Mouse (Mus musculus): Measurements from ENCODE around the gene Tor1b. TPM values are rescaled to one million over a fixed set of nuclear protein-coding genes. Genes with fewer than 3 reads are reported as not detected.

Gene Tor1b
- polyA plus RNA-seq, 1 experiment from 2014 or later: 20.1 TPM

DNA sequence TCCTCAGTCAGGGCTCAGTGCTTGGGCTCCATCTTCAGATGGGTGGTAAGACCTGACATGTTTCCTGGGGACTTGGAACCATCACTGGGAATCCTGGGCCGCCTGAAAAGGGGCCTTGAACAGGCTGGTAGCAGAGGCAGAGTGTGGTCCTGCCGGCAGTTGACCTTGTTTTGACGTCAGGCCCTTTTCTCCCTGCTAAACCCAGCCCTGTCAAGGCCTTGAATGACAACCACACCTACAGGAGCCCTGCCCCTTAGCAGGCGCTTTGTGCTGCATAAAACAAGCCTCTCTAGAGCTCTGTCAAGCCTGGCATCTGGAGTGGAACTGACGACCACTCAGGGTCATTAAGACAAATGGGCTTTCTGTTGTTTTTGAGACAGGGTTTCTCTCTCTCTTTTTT is 7.1 kb downstream of the Tor1b start:
- no peaks in the 10 kb centered on the region for H3K9me3 ChIP-seq (ENCODE audit: control insufficient read depth, low read length)
- no peak overlapping the region for H3K27ac ChIP-seq (replicated peaks)
- no peak overlapping the region for H3K9ac ChIP-seq (ENCODE audit: low read length)
- no peak overlapping the region for H3K4me2 ChIP-seq (replicated peaks; ENCODE audit: low read depth)
- ATAC-seq (ENCODE audit: low FRiP score, low TSS enrichment): no peak
- TF ChIP-seq CTCF (IDR thresholded peaks at IDR 0.05; ENCODE audit: low read depth) (no peak), EP300 (optimal IDR thresholded peaks at IDR 0.05) (no peak)
- H3K4me1 ChIP-seq (replicated peaks; ENCODE audit: control insufficient read depth, insufficient read depth): no peaks in the 10 kb centered on the region
- WGBS: 43% methylated on average over 5 of the region's 5 CpGs
- no peak overlapping the region for H3K4me3 ChIP-seq (ENCODE audit: low read depth, low read length)
- no peaks in the 10 kb centered on the region for H3K27me3 ChIP-seq (ENCODE audit: control insufficient read depth, insufficient read depth, low read length)
- DNase-seq (ENCODE audit: low spot score): no peak
- H3K36me3 ChIP-seq (ENCODE audit: control insufficient read depth, insufficient read depth, low read length): peaks cover 48% of the 10 kb centered on the region

GRCm38 (mm10) chr2:30962570-30963254 is 10.0 kb downstream of the Tor1b start:
- ATAC-seq (ENCODE audit: low FRiP score, low TSS enrichment) (no peak), DNase-seq (ENCODE audit: low spot score) (no peak)
- Histone ChIP-seq H3K4me1 (replicated peaks; ENCODE audit: control insufficient read depth, insufficient read depth) (0 out of 2 replicates have a peak, but pooled peaks cover 9% of the 10 kb centered on the region), H3K4me2 (replicated peaks; ENCODE audit: low read depth) (no peak overlapping the region), H3K9me3 (ENCODE audit: control insufficient read depth, low read length) (no peaks in the 10 kb centered on the region), H3K27ac (replicated peaks) (no peak overlapping the region), H3K27me3 (ENCODE audit: control insufficient read depth, insufficient read depth, low read length) (no peaks in the 10 kb centered on the region), H3K36me3 (ENCODE audit: control insufficient read depth, insufficient read depth, low read length) (peaks cover 38% of the 10 kb centered on the region), H3K9ac (ENCODE audit: low read length) (no peak overlapping the region), H3K4me3 (ENCODE audit: low read depth, low read length) (no peak overlapping the region)
- TF ChIP-seq EP300 (optimal IDR thresholded peaks at IDR 0.05) (no peak), CTCF (IDR thresholded peaks at IDR 0.05; ENCODE audit: low read depth) (no peak)
- WGBS: 80% methylated on average over 11 of the region's 11 CpGs

GRCm38 (mm10) chr2:30965627-30966026 is 12.9 kb downstream of the Tor1b start:
- Histone ChIP-seq H3K4me3 (ENCODE audit: low read depth, low read length) (no peak overlapping the region), H3K4me1 (replicated peaks; ENCODE audit: control insufficient read depth, insufficient read depth) (0 out of 2 replicates have a peak, but pooled peaks cover 9% of the 10 kb centered on the region), H3K4me2 (replicated peaks; ENCODE audit: low read depth) (no peak overlapping the region), H3K27me3 (ENCODE audit: control insufficient read depth, insufficient read depth, low read length) (no peaks in the 10 kb centered on the region), H3K36me3 (ENCODE audit: control insufficient read depth, insufficient read depth, low read length) (peaks cover 24% of the 10 kb centered on the region), H3K9ac (ENCODE audit: low read length) (no peak overlapping the region), H3K9me3 (ENCODE audit: control insufficient read depth, low read length) (no peaks in the 10 kb centered on the region), H3K27ac (replicated peaks) (no peak overlapping the region)
- TF ChIP-seq EP300 (optimal IDR thresholded peaks at IDR 0.05) (no peak), CTCF (IDR thresholded peaks at IDR 0.05; ENCODE audit: low read depth) (no peak)
- DNase-seq (ENCODE audit: low spot score) (no peak), ATAC-seq (ENCODE audit: low FRiP score, low TSS enrichment) (no peak)
- WGBS: 87% methylated on average over 8 of the region's 8 CpGs

GRCm38 (mm10) chr2:30966826-30967225 is 14.1 kb downstream of the Tor1b start:
- Histone ChIP-seq H3K9me3 (ENCODE audit: control insufficient read depth, low read length) (no peaks in the 10 kb centered on the region), H3K27ac (replicated peaks) (peak overlapping the region; percentile 86), H3K36me3 (ENCODE audit: control insufficient read depth, insufficient read depth, low read length) (peaks cover 15% of the 10 kb centered on the region), H3K27me3 (ENCODE audit: control insufficient read depth, insufficient read depth, low read length) (no peaks in the 10 kb centered on the region), H3K4me1 (replicated peaks; ENCODE audit: control insufficient read depth, insufficient read depth) (0 out of 2 replicates have a peak, but pooled peaks cover 9% of the 10 kb centered on the region), H3K4me2 (replicated peaks; ENCODE audit: low read depth) (peak overlapping the region; percentile 93), H3K9ac (ENCODE audit: low read length) (peak overlapping the region; percentile 96), H3K4me3 (ENCODE audit: low read depth, low read length) (peak overlapping the region; percentile 98)
- WGBS: 7% methylated on average over 16 of the region's 16 CpGs
- DNase-seq (ENCODE audit: low spot score): no peak
- 0 out of 2 replicates have a peak, but pooled peaks have one; percentile 19 for ATAC-seq (ENCODE audit: low FRiP score, low TSS enrichment)
- TF ChIP-seq CTCF (IDR thresholded peaks at IDR 0.05; ENCODE audit: low read depth) (no peak), EP300 (optimal IDR thresholded peaks at IDR 0.05) (no peak)

- no peaks in the 10 kb centered on the region for H3K9me3 ChIP-seq (ENCODE audit: control insufficient read depth, low read length)
- 0 out of 2 replicates have a peak, but pooled peaks cover 9% of the 10 kb centered on the region for H3K4me1 ChIP-seq (replicated peaks; ENCODE audit: control insufficient read depth, insufficient read depth)
- 2% methylated on average over 59 of the region's 59 CpGs for WGBS
- no peaks in the 10 kb centered on the region for H3K27me3 ChIP-seq (ENCODE audit: control insufficient read depth, insufficient read depth, low read length)
- ATAC-seq (ENCODE audit: low FRiP score, low TSS enrichment) (peak; percentile 92), DNase-seq (ENCODE audit: low spot score) (peak; percentile 91)
- H3K36me3 ChIP-seq (ENCODE audit: control insufficient read depth, insufficient read depth, low read length): peaks cover 10% of the 10 kb centered on the region
- peak within 1 kb of the TSS; percentile 93 for H3K4me2 ChIP-seq (replicated peaks; ENCODE audit: low read depth)
- TF ChIP-seq EP300 (optimal IDR thresholded peaks at IDR 0.05) (no peak), CTCF (IDR thresholded peaks at IDR 0.05; ENCODE audit: low read depth) (no peak)
- H3K9ac ChIP-seq (ENCODE audit: low read length): peak within 1 kb of the TSS; percentile 96
- H3K27ac ChIP-seq (replicated peaks): peak within 1 kb of the TSS; percentile 86
- H3K4me3 ChIP-seq (ENCODE audit: low read depth, low read length): peak within 1 kb of the TSS; percentile 98
Observed at GRCm38 (mm10) chr2:30967352-30968327, 14.9 kb downstream of the Tor1b start, which contains the start of gene Tor1a. Tor1a (minus strand) TSS chr2:30967933.

Data from stomach, postnatal 0 days (tissue).